Mouse (Mus musculus): ENCODE results near the gene Med12l.
"Not testable (repeated sequence)": the region's sequence is repeated elsewhere in the genome, so short reads cannot be mapped to it uniquely, and the experiment has no call there.

Gene Med12l

GRCm38 (mm10) chr3:59104462-59104861, 98.8 kb downstream of the Med12l start:
- DNase-seq, result no peak

- no peak for DNase-seq
Observed at GRCm38 (mm10) chr3:59107439-59107838, 101.8 kb downstream of the Med12l start.

- not testable (repeated sequence) for DNase-seq
Observed at GRCm38 (mm10) chr3:59109834-59110233, 104.2 kb downstream of the Med12l start.

GRCm38 (mm10) chr3:59111944-59112343, 106.3 kb downstream of the Med12l start:
- DNase-seq, result no peak

GRCm38 (mm10) chr3:59113291-59113690, 107.7 kb downstream of the Med12l start:
- DNase-seq, result not testable (repeated sequence)

GRCm38 (mm10) chr3:59113973-59114517, 108.4 kb downstream of the Med12l start:
- DNase-seq, result no peak

GRCm38 (mm10) chr3:59121067-59121730, 115.6 kb downstream of the Med12l start:
- DNase-seq, result peak; percentile 31

GRCm38 (mm10) chr3:59121780-59122449, 116.3 kb downstream of the Med12l start:
- no peak for DNase-seq

GRCm38 (mm10) chr3:59125022-59125421, 119.4 kb downstream of the Med12l start:
- DNase-seq, result no peak

- DNase-seq, result no peak
Observed at GRCm38 (mm10) chr3:59125783-59126555, 120.3 kb downstream of the Med12l start.

- no peak for DNase-seq
Observed at GRCm38 (mm10) chr3:59128681-59129080, 123.1 kb downstream of the Med12l start.

- DNase-seq, result no peak
Observed at GRCm38 (mm10) chr3:59129547-59129946, 123.9 kb downstream of the Med12l start.

GRCm38 (mm10) chr3:59130431-59130830, 124.8 kb downstream of the Med12l start:
- no peak for DNase-seq

GRCm38 (mm10) chr3:59131081-59131480, 125.5 kb downstream of the Med12l start:
- DNase-seq, result no peak

- no peak for DNase-seq
Observed at GRCm38 (mm10) chr3:59131966-59132365, 126.3 kb downstream of the Med12l start.

GRCm38 (mm10) chr3:59133189-59133588, 127.6 kb downstream of the Med12l start:
- DNase-seq, result no peak

- no peak for DNase-seq
Observed at GRCm38 (mm10) chr3:59135911-59136653, 130.5 kb downstream of the Med12l start.

GRCm38 (mm10) chr3:59138946-59139468, 133.4 kb downstream of the Med12l start:
- DNase-seq, result no peak

GRCm38 (mm10) chr3:59139651-59140051, 134.0 kb downstream of the Med12l start:
- DNase-seq, result no peak

GRCm38 (mm10) chr3:59140115-59140514, 134.5 kb downstream of the Med12l start:
- no peak for DNase-seq

GRCm38 (mm10) chr3:59140941-59141340, 135.3 kb downstream of the Med12l start:
- DNase-seq, result not testable (repeated sequence)

Data from right cerebral cortex, postnatal 25 days (tissue).